Mouse (Mus musculus) lung, adult 2 months (tissue): Measurements from ENCODE around the gene Nacc1. TPM values are rescaled to one million over a fixed set of nuclear protein-coding genes. Genes with fewer than 3 reads are reported as not detected.

Experiments used
- DNase-seq: peaks from one replicate; pipeline ENCODE4 v3.0.0; 2022
- H3K4me1 ChIP-seq: fragments of 200-500 bp; 2 replicates; pipeline ENCODE4 v1.6.1; 2011; ENCODE audit warnings: low read length; ENCODE audit not compliant: control insufficient read depth, insufficient read depth
- H3K4me3 ChIP-seq: fragments of 200-500 bp; replicated peaks from 2 replicates; pipeline ENCODE3; 2011; ENCODE audit warnings: low read depth, mild to moderate bottlenecking, control low read depth, low read length; ENCODE audit errors: extremely low read depth
- CTCF ChIP-seq: fragments of 200-500 bp; IDR thresholded peaks from 2 replicates; pipeline ENCODE4 v1.5.1; 2011; ENCODE audit warnings: mild to moderate bottlenecking, low read length, control low read depth; ENCODE audit not compliant: insufficient read depth
- POLR2A ChIP-seq: fragments of 200-500 bp; IDR thresholded peaks from 2 replicates; pipeline ENCODE4 v1.6.1; 2011; ENCODE audit warnings: low read depth, mild to moderate bottlenecking, control low read depth, low read length, borderline replicate concordance; ENCODE audit errors: extremely low read depth
- WGBS: fragments of 180-500 bp; shearing (Covaris S2); methylation state at CpG from one replicate; pipeline ENCODE4 v1.1.7; 2018; 5-methylcytosine and 5-hydroxymethylcytosine counted together
- polyA plus RNA-seq: library from polyadenylated mRNA; depleted of rRNA; stranded (reverse); fragments of >200 nt; gene quantifications from 2 replicates; pipeline ENCODE4 v1.2.3, GENCODE M21; 2012; rRNA removed

Gene Nacc1
- polyA plus RNA-seq = 72.5 and 81.8 TPM in 2 replicates

DNA sequence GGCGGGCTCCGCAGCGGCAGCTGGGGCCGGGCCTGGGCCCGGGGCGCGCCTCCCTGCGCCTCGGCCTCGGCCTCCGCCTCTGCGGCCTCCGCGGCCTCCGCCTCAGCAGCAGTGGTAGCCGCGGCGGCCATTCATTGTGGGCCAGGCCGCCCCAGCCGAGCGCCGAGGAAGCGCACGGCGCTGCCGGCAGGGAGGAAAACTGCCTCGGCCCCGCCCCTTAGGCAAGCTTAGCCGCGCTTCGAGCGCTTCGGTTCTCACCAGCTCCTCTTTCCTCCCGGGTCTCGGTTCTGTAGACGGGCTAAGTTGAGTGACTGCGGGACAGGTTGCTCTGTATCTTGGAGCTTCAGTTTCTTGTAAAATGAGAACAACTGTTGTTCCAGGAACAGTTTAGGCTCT lies at the start of gene Nacc1:
Gene Nacc1, minus strand, starts transcription at position 158 of the 396 bp plus-strand sequence.
- Histone ChIP-seq H3K4me1 (peaks cover 15% of the 10 kb centered on the region), H3K4me3 (peak within 1 kb of the TSS; percentile 79)
- under 1% methylated on average over 37 of the region's 37 CpGs for WGBS
- peak; percentile 83 for DNase-seq
- no peak for TF ChIP-seq POLR2A
- TF ChIP-seq CTCF = no peak

DNA sequence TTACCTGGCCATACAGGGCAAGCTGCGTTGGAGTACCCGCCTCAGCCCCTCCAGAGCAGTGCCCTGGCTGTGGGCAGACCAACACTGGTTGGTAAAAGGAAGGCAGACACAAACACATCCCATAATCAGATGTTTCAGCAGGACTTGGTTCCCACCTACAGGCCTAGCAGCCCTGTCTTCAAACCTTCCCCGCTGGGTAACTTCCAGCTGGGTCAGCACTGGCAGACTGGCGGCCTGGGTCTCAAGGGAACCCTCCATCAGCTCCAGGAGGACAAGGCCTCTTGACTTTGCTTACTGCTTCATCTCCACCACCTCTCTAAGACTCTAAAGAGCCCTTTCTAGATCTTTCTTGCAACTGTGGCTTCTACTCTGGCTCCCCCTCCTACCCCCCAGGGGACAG lies 48.9 kb upstream of the Nacc1 start:
- Histone ChIP-seq H3K4me1 (peaks cover 59% of the 10 kb centered on the region), H3K4me3 (no peak overlapping the region)
- 100% methylated on average over 4 of the region's 4 CpGs for WGBS
- DNase-seq = no peak
- TF ChIP-seq POLR2A (no peak), CTCF (no peak)

DNA sequence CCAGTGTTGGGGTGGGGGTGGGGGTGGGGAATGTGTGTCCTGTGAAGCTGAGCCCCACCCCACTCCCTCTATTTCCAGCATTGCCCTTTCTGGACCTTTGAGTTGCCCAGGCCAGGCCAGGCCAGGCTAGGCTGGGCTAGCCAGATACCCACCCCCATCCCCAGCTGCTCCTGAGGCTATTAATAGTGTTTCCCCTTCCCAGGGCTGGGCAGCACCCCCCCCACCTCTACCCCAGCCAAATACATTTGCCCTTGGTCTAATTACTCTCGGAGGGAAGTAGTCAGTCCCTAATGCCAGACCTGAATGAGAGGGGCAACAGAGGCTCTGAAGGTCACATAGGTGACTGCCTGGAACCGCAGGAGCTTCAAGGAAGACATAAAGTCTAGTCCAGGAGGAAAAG lies 47.9 kb upstream of the Nacc1 start:
- no peak overlapping the region for H3K4me3 ChIP-seq
- peaks cover 59% of the 10 kb centered on the region for H3K4me1 ChIP-seq
- TF ChIP-seq CTCF (no peak), POLR2A (no peak)
- DNase-seq = no peak
- WGBS = 63% methylated on average over 2 of the region's 2 CpGs

DNA sequence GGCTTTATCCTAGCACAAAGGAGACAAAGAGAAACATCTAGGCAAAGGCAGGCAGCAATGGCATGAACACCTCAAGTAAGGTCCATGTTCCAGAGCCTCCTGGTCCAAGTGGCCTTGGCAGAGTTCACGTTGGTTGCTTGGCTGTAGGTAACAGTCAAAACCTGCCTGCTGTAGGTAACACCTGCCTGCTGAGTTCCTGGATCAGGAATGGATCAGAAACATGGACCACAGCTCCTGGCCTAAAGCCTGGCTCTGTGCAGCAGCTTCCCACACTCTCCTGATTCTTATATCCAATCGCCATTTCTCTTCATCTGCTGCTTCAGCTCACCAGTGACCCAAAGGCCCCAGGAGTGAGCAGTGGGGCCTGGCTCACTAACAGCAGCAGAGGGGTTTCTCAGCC lies 47.0 kb upstream of the Nacc1 start:
- Histone ChIP-seq H3K4me1 (peaks cover 57% of the 10 kb centered on the region), H3K4me3 (no peak overlapping the region)
- TF ChIP-seq CTCF = no peak
- no peak for TF ChIP-seq POLR2A
- WGBS = 89% methylated on average over 2 of the region's 2 CpGs
- no peak for DNase-seq

DNA sequence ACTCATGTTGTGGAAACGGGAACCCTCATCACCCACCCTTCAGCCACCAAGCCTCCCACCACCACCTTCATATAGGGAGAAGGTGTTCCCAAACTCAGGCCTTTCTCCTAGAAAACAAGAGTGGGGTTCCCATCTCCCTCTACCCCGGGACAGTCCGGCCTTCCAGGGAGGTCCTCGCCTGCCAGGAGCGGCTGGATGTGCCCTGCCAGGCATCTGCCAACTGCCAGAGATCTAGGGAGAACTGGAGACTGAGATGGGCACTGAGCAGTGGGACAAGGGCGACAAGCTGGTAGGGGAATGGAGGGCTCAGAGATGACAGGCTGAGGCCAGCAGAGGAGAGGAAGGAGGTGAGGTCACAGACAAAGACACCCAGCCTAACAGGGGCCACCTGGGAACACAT lies 46.3 kb upstream of the Nacc1 start:
- no peak for DNase-seq
- H3K4me3 ChIP-seq = no peak overlapping the region
- 86% methylated on average over 6 of the region's 6 CpGs for WGBS
- TF ChIP-seq POLR2A (no peak), CTCF (no peak)
- H3K4me1 ChIP-seq = peaks cover 54% of the 10 kb centered on the region

DNA sequence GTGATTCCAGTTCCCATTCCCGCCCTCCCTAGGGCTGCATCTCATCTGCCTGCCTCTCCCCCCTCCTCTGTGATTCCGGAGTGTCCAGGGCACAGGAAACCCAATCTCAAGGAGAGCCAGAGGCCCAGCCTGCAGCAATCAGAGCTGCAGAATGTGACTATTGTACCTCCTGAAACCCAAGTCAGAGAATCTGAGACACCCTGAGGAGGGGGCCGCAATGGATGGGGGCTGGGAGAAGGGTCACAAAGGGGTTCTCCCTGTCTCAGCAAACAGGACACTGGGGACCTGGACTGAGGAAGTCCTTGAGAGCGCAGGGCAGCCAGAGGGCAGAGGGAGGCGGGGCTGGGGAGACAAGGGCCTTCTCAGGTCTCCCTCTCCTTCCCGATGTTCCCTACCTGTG lies 45.3 kb upstream of the Nacc1 start:
- peak; percentile 45 for DNase-seq
- WGBS = 37% methylated on average over 6 of the region's 6 CpGs
- TF ChIP-seq POLR2A (no peak), CTCF (no peak)
- H3K4me1 ChIP-seq = peaks cover 45% of the 10 kb centered on the region
- no peak overlapping the region for H3K4me3 ChIP-seq

DNA sequence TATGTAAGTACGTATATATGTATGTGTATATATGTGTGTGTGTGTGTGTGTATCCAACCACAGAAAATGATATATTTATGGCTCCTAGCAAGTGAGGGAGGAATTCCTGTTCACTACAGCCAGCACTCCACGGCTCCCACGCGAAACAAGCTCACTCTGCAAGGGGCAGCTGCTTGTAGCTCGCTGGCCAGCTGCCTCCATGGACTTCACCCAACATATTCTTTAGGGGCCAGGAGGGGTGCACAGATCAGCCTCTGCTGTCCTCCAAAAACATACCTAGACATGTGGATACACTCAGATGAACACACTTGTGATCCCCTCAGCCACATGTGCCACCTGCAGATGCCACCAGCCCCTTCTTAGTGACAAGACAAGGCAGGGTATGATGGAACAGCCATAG lies 44.9 kb upstream of the Nacc1 start:
- TF ChIP-seq CTCF (no peak), POLR2A (no peak)
- Histone ChIP-seq H3K4me1 (peaks cover 41% of the 10 kb centered on the region), H3K4me3 (no peak overlapping the region)
- 56% methylated on average over 5 of the region's 5 CpGs for WGBS
- no peak for DNase-seq

DNA sequence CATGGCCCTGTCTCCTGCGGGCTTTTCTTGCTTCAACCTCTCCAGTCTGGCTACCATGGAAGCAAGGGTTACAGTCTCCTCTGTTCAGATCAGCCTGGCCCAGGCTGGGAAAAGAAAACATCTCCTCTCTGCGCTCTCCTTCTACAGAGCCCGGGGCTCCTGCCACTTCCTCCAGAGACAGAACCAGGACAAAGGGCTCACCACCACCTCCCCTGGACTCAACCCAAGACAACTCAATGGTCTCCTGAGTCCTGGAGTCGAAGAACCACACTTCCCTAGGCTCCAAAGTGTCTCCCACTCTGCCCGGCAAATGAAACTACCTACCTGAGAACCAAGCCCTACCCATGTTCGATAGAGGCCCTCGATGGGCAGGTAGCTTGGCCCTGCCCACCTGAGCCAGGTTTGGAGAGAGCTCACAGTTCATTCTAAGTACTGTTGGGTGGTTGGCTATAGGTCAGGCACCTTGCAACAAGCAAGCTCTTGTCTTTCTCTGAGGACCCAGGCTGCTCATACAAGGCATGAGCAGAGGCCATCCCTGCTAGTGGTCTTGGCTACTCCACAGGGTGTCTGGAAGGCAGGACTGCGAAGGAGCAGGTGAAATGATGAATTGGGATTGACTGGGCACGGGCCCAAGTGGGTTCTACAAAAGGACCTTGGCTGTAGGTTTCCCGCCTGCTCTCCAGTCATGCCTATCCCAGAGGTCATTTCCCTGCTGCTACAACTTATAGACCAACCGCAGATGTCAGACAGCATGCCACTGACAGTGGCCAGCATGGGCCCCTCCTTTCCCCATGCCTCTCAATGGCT lies 43.9 kb upstream of the Nacc1 start:
- WGBS = 42% methylated on average over 11 of the region's 11 CpGs
- H3K4me3 ChIP-seq = no peak overlapping the region
- TF ChIP-seq CTCF (no peak), POLR2A (no peak)
- H3K4me1 ChIP-seq = peaks cover 41% of the 10 kb centered on the region
- DNase-seq = no peak

DNA sequence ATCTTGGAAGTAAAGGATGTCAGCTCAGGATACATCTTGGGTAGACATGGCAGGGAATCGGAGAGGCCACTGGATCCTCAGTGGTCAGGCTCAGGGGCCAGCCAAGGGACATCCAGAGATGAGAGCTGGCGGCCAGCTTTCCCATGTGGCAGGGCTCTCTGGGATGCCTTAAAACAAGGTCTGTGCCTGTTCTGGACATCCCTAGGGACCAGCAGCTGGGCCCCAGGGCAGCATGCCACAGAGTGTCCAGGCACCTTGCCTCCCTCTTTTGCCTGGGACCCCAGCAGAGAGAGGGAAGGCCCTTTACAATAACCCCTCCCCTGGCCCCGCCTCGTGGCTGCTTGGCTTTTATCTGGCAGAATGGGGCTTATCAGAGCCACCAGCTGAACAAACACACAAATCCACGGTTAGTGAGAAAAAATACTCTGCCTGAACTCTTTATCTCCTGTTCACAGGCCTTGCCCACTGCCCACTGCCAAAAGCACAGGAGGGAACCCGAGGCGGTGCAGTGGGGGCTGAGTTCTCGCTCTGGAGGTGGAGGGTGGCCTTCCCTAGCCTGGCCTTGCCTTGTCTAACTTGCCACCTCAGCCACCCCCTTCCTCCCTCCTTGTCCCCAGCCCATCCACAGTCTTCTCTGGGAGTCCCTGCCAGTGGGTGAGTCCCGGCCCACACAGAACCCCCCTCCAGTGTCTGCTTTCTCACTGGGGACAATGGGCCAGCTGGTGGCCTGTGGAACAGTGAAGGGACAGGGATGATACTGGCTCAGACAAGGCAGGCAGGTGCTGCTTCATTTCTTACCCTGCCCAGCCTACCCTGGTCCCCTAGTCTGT lies 43.1 kb upstream of the Nacc1 start:
- WGBS = 50% methylated on average over 9 of the region's 9 CpGs
- H3K4me3 ChIP-seq = no peak overlapping the region
- peaks cover 46% of the 10 kb centered on the region for H3K4me1 ChIP-seq
- TF ChIP-seq POLR2A = no peak
- TF ChIP-seq CTCF = no peak
- DNase-seq = no peak

DNA sequence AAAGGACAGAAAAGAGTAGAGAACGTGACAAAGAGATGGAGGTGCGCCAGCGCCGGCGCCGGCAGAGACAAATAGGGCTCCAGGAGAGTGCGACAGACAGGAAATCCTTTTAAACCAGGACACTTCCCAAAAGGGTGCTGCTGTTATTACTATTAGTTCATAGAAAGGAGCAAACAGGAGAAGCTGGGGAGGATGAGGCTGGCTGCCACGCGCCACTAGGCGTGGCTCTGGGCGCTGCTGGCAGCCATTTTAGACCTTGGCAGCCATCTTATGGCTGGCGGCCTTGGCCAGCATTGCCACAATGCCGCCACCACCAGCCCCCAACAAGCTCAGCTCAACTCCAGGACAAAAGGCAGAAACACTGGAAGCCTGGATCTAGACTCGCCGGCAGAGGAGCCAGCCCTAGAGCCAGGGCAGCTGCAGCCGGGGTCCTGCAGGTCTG lies 42.3 kb upstream of the Nacc1 start:
- TF ChIP-seq CTCF = no peak
- TF ChIP-seq POLR2A = no peak
- H3K4me1 ChIP-seq = peaks cover 49% of the 10 kb centered on the region
- DNase-seq = no peak
- no peak overlapping the region for H3K4me3 ChIP-seq
- WGBS = 50% methylated on average over 16 of the region's 16 CpGs
